Mouse (Mus musculus) neural tube, embryonic 11.5 days (tissue): ENCODE data around the gene Izumo1. TPM values are rescaled to one million over a fixed set of nuclear protein-coding genes. Genes with fewer than 3 reads are reported as not detected.

Experiments
- ATAC-seq: fragments of 200-750 bp; cut with Nextera tagmentation; 2 replicates; pipeline ENCODE4 v1.8.0; 2017; ENCODE audit warnings: moderate number of reproducible peaks, mild to moderate bottlenecking, moderate TSS enrichment, moderate library complexity; ENCODE audit not compliant: insufficient read depth, low FRiP score, low TSS enrichment
- DNase-seq: peaks from one replicate; pipeline ENCODE4 v3.0.0-alpha.2; 2015; ENCODE audit warnings: low spot score
- H3K27ac ChIP-seq: fragments of 300-500 bp; sonication (generic); 2 replicates; pipeline ENCODE4 v1.5.1; 2014; ENCODE audit warnings: low read depth, mild to moderate bottlenecking, low read length
- H3K27me3 ChIP-seq: fragments of 300-500 bp; sonication (generic); 2 replicates; pipeline ENCODE4 v1.6.1; 2014; ENCODE audit warnings: mild to moderate bottlenecking, low read length, mixed read lengths; ENCODE audit not compliant: control insufficient read depth, insufficient read depth
- H3K36me3 ChIP-seq: fragments of 300-500 bp; sonication (generic); 2 replicates; pipeline ENCODE4 v1.6.1; 2014; ENCODE audit warnings: mild to moderate bottlenecking, low read length, moderate library complexity, mixed read lengths; ENCODE audit not compliant: control insufficient read depth, insufficient read depth
- H3K4me1 ChIP-seq: fragments of 300-500 bp; sonication (generic); 2 replicates; pipeline ENCODE4 v1.6.1; 2014; ENCODE audit warnings: low read length, mixed read lengths; ENCODE audit not compliant: control insufficient read depth, insufficient read depth
- H3K4me2 ChIP-seq: fragments of 300-500 bp; sonication (generic); 2 replicates; pipeline ENCODE4 v1.6.1; 2014; ENCODE audit warnings: low read depth, mild to moderate bottlenecking, moderate library complexity
- H3K4me3 ChIP-seq: fragments of 300-500 bp; sonication (generic); 2 replicates; pipeline ENCODE4 v1.5.1; 2014; ENCODE audit warnings: low read depth, low read length
- H3K9ac ChIP-seq: fragments of 300-500 bp; sonication (generic); 2 replicates; pipeline ENCODE4 v1.6.1; 2014; ENCODE audit warnings: mild to moderate bottlenecking, low read length
- H3K9me3 ChIP-seq: fragments of 300-500 bp; sonication (generic); 2 replicates; pipeline ENCODE4 v1.6.1; 2016; ENCODE audit warnings: low read length; ENCODE audit not compliant: control insufficient read depth
- WGBS: fragments of 180-500 bp; shearing (Covaris S2); extraction: QIAGEN DNeasy Blood & Tissue Kit; methylation state at CpG from one replicate; pipeline ENCODE4 v1.1.7; 2014; 5-methylcytosine and 5-hydroxymethylcytosine counted together
- polyA plus RNA-seq: library from polyadenylated mRNA; unstranded; fragments of >200 nt; fragmentation: Nextera tagmentation; extraction: Ambion mirVana; gene quantifications from 2 replicates; pipeline ENCODE4 v1.2.1, GENCODE M21; 2014

Gene Izumo1
- polyA plus RNA-seq, 1 experiment from 2014 or later: not detected

DNA sequence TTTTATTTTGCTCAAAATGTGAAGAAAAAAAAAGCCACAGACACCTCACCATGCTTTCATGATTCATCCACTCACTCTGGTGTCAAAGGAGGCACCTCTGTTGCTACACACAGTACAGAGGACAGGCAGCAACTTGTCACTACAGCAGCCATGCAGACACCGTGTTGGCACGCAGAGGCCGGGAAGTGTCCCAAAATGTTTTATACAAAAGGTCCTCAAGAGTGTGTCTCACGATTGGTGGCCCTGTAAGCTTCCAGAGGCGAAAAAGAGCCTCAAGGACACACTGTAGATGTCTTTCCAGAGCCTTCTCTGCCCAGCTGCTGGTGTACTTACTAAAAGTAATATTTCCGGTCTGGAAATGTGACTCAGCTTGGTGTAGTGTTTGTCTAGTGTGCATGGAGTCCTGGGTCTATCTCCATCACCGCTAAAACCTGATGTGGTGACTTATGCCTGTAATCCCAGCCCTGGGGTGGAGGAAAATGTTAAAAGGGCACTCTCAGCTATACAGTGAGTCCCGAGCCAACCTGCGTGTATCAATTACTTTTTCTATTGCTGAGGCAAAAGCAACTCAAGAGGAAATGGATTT lies 15.8 kb upstream of the Izumo1 start:
- DNase-seq (no peak), ATAC-seq (no peak)
- H3K9me3 ChIP-seq: no peaks in the 10 kb centered on the region
- H3K4me2 ChIP-seq: no peak overlapping the region
- 82% methylated on average over 9 of the region's 9 CpGs for WGBS
- no peaks in the 10 kb centered on the region for H3K36me3 ChIP-seq
- H3K4me1 ChIP-seq: no peaks in the 10 kb centered on the region
- no peak overlapping the region for H3K27ac ChIP-seq
- no peak overlapping the region for H3K9ac ChIP-seq
- H3K27me3 ChIP-seq: no peaks in the 10 kb centered on the region
- H3K4me3 ChIP-seq: no peak overlapping the region

DNA sequence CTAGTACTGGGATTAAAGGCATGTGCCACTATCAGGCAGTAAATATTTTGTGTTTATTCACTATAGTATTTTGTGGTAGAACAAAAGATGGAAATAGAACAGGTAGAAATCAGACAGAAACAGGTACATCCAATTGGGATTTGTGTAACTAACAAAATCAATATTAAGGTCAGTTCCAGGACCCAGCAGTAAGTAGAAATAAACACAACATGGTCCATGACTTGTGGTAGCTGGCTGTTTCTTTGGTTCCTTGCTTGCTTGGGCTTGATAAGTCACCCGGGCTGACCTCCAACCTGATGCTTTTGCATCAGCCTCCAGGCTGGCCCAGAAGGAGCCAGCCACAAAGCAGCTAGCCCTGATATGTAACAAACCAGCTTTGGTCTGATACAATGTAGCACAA lies 12.1 kb upstream of the Izumo1 start:
- ATAC-seq: no peak
- no peak overlapping the region for H3K4me2 ChIP-seq
- H3K9me3 ChIP-seq: no peaks in the 10 kb centered on the region
- no peaks in the 10 kb centered on the region for H3K36me3 ChIP-seq
- DNase-seq: no peak
- H3K4me3 ChIP-seq: no peak overlapping the region
- 78% methylated on average over 1 of the region's 1 CpGs for WGBS
- H3K9ac ChIP-seq: no peak overlapping the region
- no peaks in the 10 kb centered on the region for H3K27me3 ChIP-seq
- H3K27ac ChIP-seq: no peak overlapping the region
- no peaks in the 10 kb centered on the region for H3K4me1 ChIP-seq

- peaks cover 21% of the 10 kb centered on the region for H3K27me3 ChIP-seq
- DNase-seq (no peak), ATAC-seq (no peak)
- H3K27ac ChIP-seq: no peak overlapping the region
- H3K9ac ChIP-seq: no peak overlapping the region
- no peak overlapping the region for H3K4me2 ChIP-seq
- no peaks in the 10 kb centered on the region for H3K9me3 ChIP-seq
- 23% methylated on average over 6 of the region's 6 CpGs for WGBS
- H3K4me1 ChIP-seq: no peaks in the 10 kb centered on the region
- H3K4me3 ChIP-seq: no peak overlapping the region
- H3K36me3 ChIP-seq: no peaks in the 10 kb centered on the region
Observed at GRCm38 (mm10) chr7:45616277-45616676, 5.3 kb upstream of the Izumo1 start.

DNA sequence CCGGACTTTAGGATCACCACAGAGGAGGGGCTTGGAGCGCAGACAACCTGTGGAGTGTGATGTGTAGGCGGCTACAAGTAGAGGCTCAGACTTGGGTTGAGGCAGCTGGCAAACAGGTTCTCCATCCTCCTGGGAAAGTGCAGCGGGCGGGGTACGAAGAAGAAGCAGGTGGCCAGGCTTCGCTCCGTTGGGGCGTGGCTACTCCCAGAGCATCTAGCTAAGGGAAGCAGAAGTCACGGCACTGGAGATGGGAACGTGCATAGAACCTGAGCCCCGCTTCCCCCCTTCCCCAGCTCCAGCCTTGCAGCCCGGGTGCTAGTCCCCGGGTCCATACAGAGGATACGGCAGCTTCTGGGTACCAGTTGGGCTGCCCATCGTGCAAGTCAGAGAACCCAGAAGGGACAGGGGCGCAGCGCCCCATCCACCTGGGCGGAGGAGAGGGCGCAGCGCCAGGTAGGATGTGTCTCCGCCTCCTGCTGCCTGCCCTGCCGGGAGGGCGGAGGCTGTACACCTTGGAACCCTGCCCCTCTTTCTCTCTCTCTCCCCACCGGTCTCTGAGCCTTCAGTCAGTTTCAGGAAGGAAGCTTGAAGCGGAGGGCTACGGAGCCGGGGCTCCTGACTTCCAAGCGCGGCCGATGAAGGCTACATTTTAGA lies 4.4 kb upstream of the Izumo1 start, which contains the start of gene Fut1:
Gene Fut1 (plus strand): TSS at position 248 of the 654 bp plus-strand sequence.
- Histone ChIP-seq H3K4me1 (no peaks in the 10 kb centered on the region), H3K36me3 (no peaks in the 10 kb centered on the region), H3K4me2 (no peak within 1 kb of the TSS), H3K27me3 (peaks cover 21% of the 10 kb centered on the region), H3K9me3 (no peaks in the 10 kb centered on the region), H3K27ac (no peak within 1 kb of the TSS), H3K4me3 (no peak within 1 kb of the TSS), H3K9ac (no peak within 1 kb of the TSS)
- ATAC-seq (no peak), DNase-seq (no peak)
- WGBS: 5% methylated on average over 31 of the region's 31 CpGs

DNA sequence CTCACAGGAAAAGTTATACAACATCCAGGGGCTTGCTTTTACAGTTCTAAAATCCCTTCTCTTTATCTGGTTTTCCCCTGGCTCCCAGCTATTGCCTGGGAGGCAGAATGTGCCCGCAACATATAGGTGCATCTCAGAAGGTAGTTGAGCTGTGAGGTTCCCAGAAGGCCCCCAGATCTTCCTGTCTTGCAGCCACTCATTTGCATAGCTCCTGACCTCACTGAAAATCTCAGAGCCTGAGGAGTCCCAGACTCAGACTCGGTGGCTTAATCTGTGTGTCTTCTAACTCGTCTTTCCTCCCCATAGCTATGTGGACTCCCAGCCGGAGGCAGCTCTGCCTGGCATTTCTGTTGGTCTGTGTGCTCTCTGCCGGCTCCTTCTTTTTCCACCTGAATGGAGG lies 3.3 kb upstream of the Izumo1 start:
- Histone ChIP-seq H3K9me3 (no peaks in the 10 kb centered on the region), H3K4me3 (no peak overlapping the region), H3K4me1 (no peaks in the 10 kb centered on the region), H3K36me3 (no peaks in the 10 kb centered on the region), H3K4me2 (no peak overlapping the region), H3K27ac (no peak overlapping the region), H3K27me3 (peaks cover 21% of the 10 kb centered on the region), H3K9ac (no peak overlapping the region)
- 85% methylated on average over 5 of the region's 5 CpGs for WGBS
- ATAC-seq: no peak
- no peak for DNase-seq

DNA sequence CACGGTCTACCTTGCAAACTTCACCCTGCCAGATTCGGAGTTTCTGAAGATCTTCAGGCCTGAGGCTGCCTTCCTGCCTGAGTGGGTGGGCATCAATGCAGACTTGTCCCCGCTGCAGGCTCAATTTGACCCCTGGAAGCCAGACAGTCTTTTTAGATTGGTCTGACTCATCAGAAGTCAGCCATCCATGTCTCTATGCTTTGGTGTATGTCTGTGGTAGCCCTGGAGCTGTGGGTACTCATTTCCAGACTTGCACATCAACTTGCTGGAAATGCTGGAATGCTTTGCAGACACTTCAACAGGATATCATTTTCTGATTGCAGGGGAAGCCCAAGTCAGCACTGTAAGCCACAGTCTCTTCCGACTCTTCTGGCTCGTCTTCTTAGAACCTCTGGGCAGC lies 2.0 kb upstream of the Izumo1 start:
- Histone ChIP-seq H3K27ac (no peak overlapping the region), H3K9me3 (no peaks in the 10 kb centered on the region), H3K36me3 (no peaks in the 10 kb centered on the region), H3K9ac (no peak overlapping the region), H3K4me2 (no peak overlapping the region), H3K27me3 (peaks cover 21% of the 10 kb centered on the region), H3K4me3 (no peak overlapping the region), H3K4me1 (no peaks in the 10 kb centered on the region)
- DNase-seq (no peak), ATAC-seq (no peak)
- WGBS: 92% methylated on average over 5 of the region's 5 CpGs

- Histone ChIP-seq H3K4me3 (no peak overlapping the region), H3K27ac (no peak overlapping the region), H3K9ac (no peak overlapping the region), H3K36me3 (no peaks in the 10 kb centered on the region), H3K4me1 (no peaks in the 10 kb centered on the region; the same call in 1 of the 2 replicates), H3K27me3 (peaks cover 12% of the 10 kb centered on the region), H3K9me3 (no peaks in the 10 kb centered on the region), H3K4me2 (no peak overlapping the region)
- DNase-seq: no peak
- no peak for ATAC-seq
- 91% methylated on average over 11 of the region's 11 CpGs for WGBS
Observed at GRCm38 (mm10) chr7:45623507-45623906, 1.9 kb downstream of the Izumo1 start.

GRCm38 (mm10) chr7:45624718-45625117 lies 3.1 kb downstream of the Izumo1 start:
- Histone ChIP-seq H3K36me3 (no peaks in the 10 kb centered on the region), H3K4me1 (no peaks in the 10 kb centered on the region; the same call in 1 of the 2 replicates), H3K9ac (no peak overlapping the region), H3K27ac (no peak overlapping the region), H3K27me3 (peaks cover 9% of the 10 kb centered on the region), H3K4me2 (no peak overlapping the region), H3K9me3 (no peaks in the 10 kb centered on the region), H3K4me3 (no peak overlapping the region)
- DNase-seq (no peak), ATAC-seq (no peak)
- WGBS: 69% methylated on average over 3 of the region's 3 CpGs

DNA sequence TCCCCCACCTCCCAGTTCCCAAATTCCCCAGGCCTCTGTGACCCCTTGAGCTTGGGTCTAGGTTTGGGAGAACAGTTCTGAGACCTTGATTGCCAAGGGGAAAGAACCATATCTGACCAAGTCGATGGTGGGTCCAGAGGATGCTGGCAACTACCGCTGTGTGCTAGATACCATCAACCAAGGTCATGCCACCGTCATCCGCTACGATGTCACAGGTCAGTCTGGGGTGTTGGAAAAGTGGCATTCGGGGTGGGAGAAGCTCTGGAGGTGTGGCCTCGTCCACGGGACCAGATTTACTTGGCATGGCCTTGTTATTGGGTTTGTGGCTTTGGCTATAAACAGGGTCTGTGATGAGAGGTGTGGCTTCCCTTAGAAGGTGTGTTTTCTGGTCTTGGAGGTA lies 3.9 kb downstream of the Izumo1 start:
- Histone ChIP-seq H3K4me1 (no peaks in the 10 kb centered on the region; the same call in 1 of the 2 replicates), H3K9ac (no peak overlapping the region), H3K9me3 (no peaks in the 10 kb centered on the region), H3K4me3 (no peak overlapping the region), H3K36me3 (no peaks in the 10 kb centered on the region), H3K27me3 (peaks cover 9% of the 10 kb centered on the region), H3K4me2 (no peak overlapping the region), H3K27ac (no peak overlapping the region)
- ATAC-seq (no peak), DNase-seq (no peak)
- WGBS: 93% methylated on average over 8 of the region's 8 CpGs
